Mouse (Mus musculus): ENCODE measurements around the gene Btbd11. TPM values are rescaled to one million over a fixed set of nuclear protein-coding genes. Genes with fewer than 3 reads are reported as not detected.

Gene Btbd11
- total RNA-seq, 2 experiments from 2014 or later, result 27.5 to 31.5 TPM

- intact Hi-C loops (cut with DNase I), result no loop called here
- no peak for DNase-seq (ENCODE audit: low spot score in 2 of 2)
These were observed 82.7 kb downstream of the Btbd11 start for GRCm38 (mm10) chr10:85469341-85469740.

GRCm38 (mm10) chr10:85473265-85473664, 86.7 kb downstream of the Btbd11 start:
- intact Hi-C loops (cut with DNase I), result no loop called here

GRCm38 (mm10) chr10:85473871-85474270, 87.3 kb downstream of the Btbd11 start:
- intact Hi-C loops (cut with DNase I), result no loop called here
- DNase-seq (ENCODE audit: low spot score in 2 of 2), result no peak

More at GRCm38 (mm10) chr10:85473265-85473664, 86.7 kb downstream of the Btbd11 start:
- DNase-seq (ENCODE audit: low spot score in 2 of 2), result no peak

- DNase-seq (ENCODE audit: low spot score in 2 of 2), result no peak
- intact Hi-C loops (cut with DNase I), result no loop called here
These were observed 89.2 kb downstream of the Btbd11 start for GRCm38 (mm10) chr10:85475642-85476345.

- no peak for DNase-seq (ENCODE audit: low spot score in 2 of 2)
- intact Hi-C loops (cut with DNase I), result no loop called here
These were observed 93.5 kb downstream of the Btbd11 start for GRCm38 (mm10) chr10:85479959-85480625.

GRCm38 (mm10) chr10:85481106-85481505, 94.5 kb downstream of the Btbd11 start:
- no peak for DNase-seq (ENCODE audit: low spot score in 2 of 2)
- intact Hi-C loops (cut with DNase I), result no loop called here

GRCm38 (mm10) chr10:85482064-85482473, 95.5 kb downstream of the Btbd11 start:
- peak; percentile 29 to 31 for DNase-seq (ENCODE audit: low spot score in 2 of 2)
- intact Hi-C loops (cut with DNase I), result no loop called here

GRCm38 (mm10) chr10:85482480-85482879, 95.9 kb downstream of the Btbd11 start:
- intact Hi-C loops (cut with DNase I), result no loop called here
- no peak for DNase-seq (ENCODE audit: low spot score in 2 of 2)

- intact Hi-C loops (cut with DNase I), result no loop called here
- no peak for DNase-seq (ENCODE audit: low spot score in 2 of 2)
These were observed 99.8 kb downstream of the Btbd11 start for GRCm38 (mm10) chr10:85486456-85486855.

- no peak for DNase-seq (ENCODE audit: low spot score in 2 of 2)
- intact Hi-C loops (cut with DNase I), result no loop called here
These were observed 106.0 kb downstream of the Btbd11 start for GRCm38 (mm10) chr10:85492583-85492982.

- intact Hi-C loops (cut with DNase I), result no loop called here
- no peak for DNase-seq (ENCODE audit: low spot score in 2 of 2)
These were observed 109.7 kb downstream of the Btbd11 start for GRCm38 (mm10) chr10:85496358-85496757.

GRCm38 (mm10) chr10:85496981-85497380, 110.4 kb downstream of the Btbd11 start:
- no peak for DNase-seq (ENCODE audit: low spot score in 2 of 2)
- intact Hi-C loops (cut with DNase I), result no loop called here

- no peak for DNase-seq (ENCODE audit: low spot score in 2 of 2)
- intact Hi-C loops (cut with DNase I), result no loop called here
These were observed 111.3 kb downstream of the Btbd11 start for GRCm38 (mm10) chr10:85497931-85498330.

GRCm38 (mm10) chr10:85500573-85501155, 114.0 kb downstream of the Btbd11 start:
- no peak for DNase-seq (ENCODE audit: low spot score in 2 of 2)
- intact Hi-C loops (cut with DNase I), result no loop called here

GRCm38 (mm10) chr10:85501966-85502566, 115.5 kb downstream of the Btbd11 start:
- intact Hi-C loops (cut with DNase I), result no loop called here
- DNase-seq (ENCODE audit: low spot score in 2 of 2), result no peak

- intact Hi-C loops (cut with DNase I), result no loop called here
- DNase-seq (ENCODE audit: low spot score in 2 of 2), result no peak
These were observed 116.0 kb downstream of the Btbd11 start for GRCm38 (mm10) chr10:85502656-85503055.

GRCm38 (mm10) chr10:85503453-85503852, 116.8 kb downstream of the Btbd11 start:
- intact Hi-C loops (cut with DNase I), result no loop called here
- DNase-seq (ENCODE audit: low spot score in 2 of 2), result no peak

GRCm38 (mm10) chr10:85507270-85508050, 120.8 kb downstream of the Btbd11 start:
- intact Hi-C loops (cut with DNase I), result no loop called here
- no peak for DNase-seq (ENCODE audit: low spot score in 2 of 2)

GRCm38 (mm10) chr10:85508193-85508794, 121.7 kb downstream of the Btbd11 start:
- DNase-seq (ENCODE audit: low spot score in 2 of 2), result no peak
- intact Hi-C loops (cut with DNase I), result no loop called here
